Mouse (Mus musculus) E14TG2a.4 (cell line): ENCODE measurements around the gene Nup214.

Source experiments
- CTCF ChIP-seq: conservative IDR thresholded peaks from 2 replicates; pipeline ENCODE4 v1.5.1; 2014; ENCODE audit warnings: low read length
- NANOG ChIP-seq: IDR thresholded peaks from 2 replicates; pipeline ENCODE4 v1.6.1; 2014; ENCODE audit warnings: borderline replicate concordance, low read length, mixed read lengths

DNA sequence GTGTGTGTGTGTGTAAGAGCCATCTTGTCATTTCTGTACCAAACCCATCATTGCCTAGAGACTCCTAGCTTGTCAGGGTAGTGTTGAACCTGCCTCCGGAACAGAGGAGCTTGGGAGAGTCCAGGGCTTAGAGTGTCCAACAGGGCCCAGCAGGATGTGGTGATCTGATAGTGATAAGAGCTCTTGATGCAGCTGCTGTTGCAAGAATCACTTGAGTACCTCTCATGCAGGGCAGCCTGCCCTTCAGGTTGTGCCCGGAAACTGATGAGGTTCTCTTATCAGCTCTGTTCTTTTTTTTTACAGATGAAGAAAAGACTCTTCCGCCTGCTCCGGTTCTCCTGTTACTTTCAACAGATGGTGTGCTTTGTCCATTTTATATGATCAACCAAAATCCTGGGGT lies 16.7 kb downstream of the Nup214 start:
- no peak for TF ChIP-seq CTCF
- no peak for TF ChIP-seq NANOG
